Mouse (Mus musculus): ENCODE results near the gene Trappc6a. TPM values are rescaled to one million over a fixed set of nuclear protein-coding genes. Genes with fewer than 3 reads are reported as not detected.

Gene Trappc6a
- polyA plus RNA-seq, 1 experiment from 2014 or later = 41.4 TPM

DNA sequence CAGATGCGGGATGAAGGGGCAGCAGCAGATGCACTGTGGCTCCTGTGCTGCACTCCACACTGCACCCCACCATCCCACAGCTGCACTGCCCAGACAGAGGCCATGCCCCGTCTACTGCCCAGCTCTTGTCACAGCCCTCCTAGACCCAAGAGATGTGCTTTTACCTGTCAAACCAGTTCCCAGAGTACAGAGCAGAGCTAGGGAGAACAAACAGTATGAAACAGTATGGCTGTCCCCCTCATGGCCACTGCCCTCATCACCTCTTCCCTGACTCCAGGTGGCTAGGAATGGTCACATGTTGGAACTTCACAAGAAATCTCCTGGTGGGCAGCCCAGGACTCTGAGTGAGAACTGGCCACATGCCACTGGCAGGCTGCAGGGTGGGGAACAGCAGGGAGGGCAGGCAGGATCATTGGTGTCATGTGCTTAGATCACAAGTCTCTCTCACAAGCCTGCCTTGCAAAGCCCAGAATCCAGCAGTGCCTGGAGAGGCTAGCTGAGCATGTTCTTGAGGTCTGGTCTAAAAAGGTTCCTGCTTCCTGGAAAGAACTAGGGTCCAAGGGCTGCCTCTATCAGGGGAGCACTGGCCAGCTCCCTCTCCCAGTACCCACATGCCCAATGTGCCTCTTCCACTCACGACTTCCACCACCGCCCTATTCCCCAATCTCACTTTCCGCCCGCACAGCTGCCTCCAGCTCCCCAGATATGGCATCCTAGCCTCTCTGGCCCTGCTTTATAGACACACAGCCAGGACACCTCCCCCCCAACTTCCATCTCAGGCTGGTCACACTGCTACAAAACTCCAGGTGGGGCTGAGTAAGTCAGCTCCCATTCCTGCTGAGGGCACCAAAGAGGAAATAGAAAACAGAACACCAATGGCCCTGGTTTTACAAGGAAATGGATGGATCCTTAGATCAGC is 50.0 kb downstream of the Trappc6a start:
- 91% methylated on average over 6 of the region's 6 CpGs for WGBS
- H3K9ac ChIP-seq = no peak overlapping the region
- H3K36me3 ChIP-seq = no peaks in the 10 kb centered on the region
- no peak overlapping the region for H3K4me3 ChIP-seq
- no peaks in the 10 kb centered on the region for H3K9me3 ChIP-seq
- H3K4me1 ChIP-seq (replicated peaks) = peaks cover 59% of the 10 kb centered on the region
- H3K4me2 ChIP-seq = peak overlapping the region; percentile 95; the same call in 1 of the 2 replicates
- H3K27me3 ChIP-seq = no peaks in the 10 kb centered on the region
- H3K27ac ChIP-seq (replicated peaks) = no peak overlapping the region
- no peak for ATAC-seq (ENCODE audit: low FRiP score, low read depth)

DNA sequence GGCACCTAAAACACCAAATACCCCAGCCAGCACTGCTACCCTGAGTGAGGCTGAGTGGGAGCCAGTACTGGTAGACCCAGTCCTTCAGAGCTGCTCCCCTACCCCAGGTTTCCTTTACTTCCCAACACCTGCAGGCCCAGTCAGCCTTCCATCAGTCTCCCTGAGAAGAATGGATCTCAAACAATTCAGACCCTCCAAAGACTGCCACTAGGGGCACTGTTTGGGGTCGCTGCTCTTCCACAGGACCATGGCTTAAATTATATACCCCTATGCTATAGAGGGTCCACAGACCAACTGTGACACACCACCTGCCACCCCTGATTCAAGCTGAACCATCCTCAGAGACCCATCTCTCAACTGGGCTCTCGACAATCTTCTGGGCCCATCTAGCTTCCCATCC is 50.8 kb downstream of the Trappc6a start:
- 44% methylated on average over 2 of the region's 2 CpGs for WGBS
- Histone ChIP-seq H3K27me3 (no peaks in the 10 kb centered on the region), H3K4me3 (no peak overlapping the region), H3K27ac (replicated peaks) (no peak overlapping the region), H3K9me3 (no peaks in the 10 kb centered on the region), H3K4me2 (peak overlapping the region; percentile 95), H3K36me3 (peaks cover under 1% of the 10 kb centered on the region), H3K4me1 (replicated peaks) (peaks cover 63% of the 10 kb centered on the region), H3K9ac (no peak overlapping the region)
- no peak for ATAC-seq (ENCODE audit: low FRiP score, low read depth)

DNA sequence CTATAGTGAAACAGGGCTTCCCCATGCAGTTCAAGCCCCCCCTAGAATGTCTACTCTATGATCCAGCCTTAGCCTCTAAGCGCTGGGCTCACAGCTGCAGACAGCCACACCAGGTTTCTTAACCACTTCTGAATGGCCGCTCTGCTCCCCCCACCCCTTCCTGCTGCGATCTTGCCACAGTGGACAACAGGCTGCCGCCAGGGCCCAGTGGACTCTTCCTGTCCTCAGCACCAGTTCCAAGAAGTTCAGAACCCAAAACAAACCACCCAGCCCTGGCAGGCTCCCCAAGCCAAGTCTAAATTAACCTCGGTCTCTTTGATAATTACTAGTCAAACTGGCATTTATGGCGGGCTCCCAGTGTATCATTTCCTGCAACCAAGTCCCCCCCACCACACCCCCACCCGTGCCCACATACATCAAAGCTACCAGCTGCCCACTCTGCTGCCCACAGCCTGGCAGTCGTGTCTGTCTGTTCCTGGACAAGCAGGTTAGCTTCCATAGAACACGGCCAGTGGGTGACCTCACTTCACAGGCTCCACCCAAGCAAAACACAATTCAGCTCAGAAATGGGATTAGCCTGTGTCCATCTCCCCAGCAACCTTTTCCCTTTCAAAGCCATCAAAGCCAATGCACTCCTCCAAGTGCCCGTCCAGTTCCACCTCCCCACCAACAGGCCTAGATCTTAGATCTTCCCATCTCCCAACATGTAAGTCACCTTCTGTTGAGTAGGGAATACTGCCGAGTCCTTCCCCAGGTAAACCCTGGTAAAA is 52.5 kb downstream of the Trappc6a start:
- ATAC-seq (ENCODE audit: low FRiP score, low read depth) = no peak
- H3K27me3 ChIP-seq = no peaks in the 10 kb centered on the region
- peaks cover 16% of the 10 kb centered on the region for H3K36me3 ChIP-seq
- H3K27ac ChIP-seq (replicated peaks) = peak overlapping the region; percentile 92; the same call in 1 of the 2 replicates
- peak overlapping the region; percentile 95 for H3K4me2 ChIP-seq
- H3K9me3 ChIP-seq = no peaks in the 10 kb centered on the region
- peak overlapping the region; percentile 79 for H3K4me3 ChIP-seq
- 26% methylated on average over 11 of the region's 11 CpGs for WGBS
- H3K4me1 ChIP-seq (replicated peaks) = peaks cover 59% of the 10 kb centered on the region
- peak overlapping the region; percentile 87 for H3K9ac ChIP-seq

DNA sequence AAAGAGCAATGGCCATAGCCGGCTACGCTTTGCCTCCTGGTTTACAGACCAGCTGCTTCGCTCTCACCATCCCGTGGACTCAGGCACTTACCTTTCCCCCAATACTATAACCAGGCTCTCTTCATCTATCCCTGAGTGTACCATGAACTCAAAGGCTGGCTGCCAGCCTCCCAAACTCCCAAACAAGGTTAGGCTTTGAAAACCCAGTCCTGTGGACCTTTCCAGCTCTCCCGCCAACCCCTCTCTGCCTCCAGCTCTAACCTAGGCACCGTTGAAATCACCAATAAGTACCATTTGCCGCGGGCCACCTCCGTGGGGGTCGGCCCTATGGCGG is 53.2 kb downstream of the Trappc6a start:
- Histone ChIP-seq H3K4me3 (peak overlapping the region; percentile 79), H3K9me3 (no peaks in the 10 kb centered on the region), H3K9ac (peak overlapping the region; percentile 87), H3K36me3 (peaks cover 16% of the 10 kb centered on the region), H3K27ac (replicated peaks) (peak overlapping the region; percentile 92), H3K4me1 (replicated peaks) (peaks cover 59% of the 10 kb centered on the region), H3K27me3 (no peaks in the 10 kb centered on the region), H3K4me2 (peak overlapping the region; percentile 95)
- ATAC-seq (ENCODE audit: low FRiP score, low read depth) = no peak; the same call in 1 of the 2 replicates
- WGBS = under 1% methylated on average over 11 of the region's 11 CpGs

DNA sequence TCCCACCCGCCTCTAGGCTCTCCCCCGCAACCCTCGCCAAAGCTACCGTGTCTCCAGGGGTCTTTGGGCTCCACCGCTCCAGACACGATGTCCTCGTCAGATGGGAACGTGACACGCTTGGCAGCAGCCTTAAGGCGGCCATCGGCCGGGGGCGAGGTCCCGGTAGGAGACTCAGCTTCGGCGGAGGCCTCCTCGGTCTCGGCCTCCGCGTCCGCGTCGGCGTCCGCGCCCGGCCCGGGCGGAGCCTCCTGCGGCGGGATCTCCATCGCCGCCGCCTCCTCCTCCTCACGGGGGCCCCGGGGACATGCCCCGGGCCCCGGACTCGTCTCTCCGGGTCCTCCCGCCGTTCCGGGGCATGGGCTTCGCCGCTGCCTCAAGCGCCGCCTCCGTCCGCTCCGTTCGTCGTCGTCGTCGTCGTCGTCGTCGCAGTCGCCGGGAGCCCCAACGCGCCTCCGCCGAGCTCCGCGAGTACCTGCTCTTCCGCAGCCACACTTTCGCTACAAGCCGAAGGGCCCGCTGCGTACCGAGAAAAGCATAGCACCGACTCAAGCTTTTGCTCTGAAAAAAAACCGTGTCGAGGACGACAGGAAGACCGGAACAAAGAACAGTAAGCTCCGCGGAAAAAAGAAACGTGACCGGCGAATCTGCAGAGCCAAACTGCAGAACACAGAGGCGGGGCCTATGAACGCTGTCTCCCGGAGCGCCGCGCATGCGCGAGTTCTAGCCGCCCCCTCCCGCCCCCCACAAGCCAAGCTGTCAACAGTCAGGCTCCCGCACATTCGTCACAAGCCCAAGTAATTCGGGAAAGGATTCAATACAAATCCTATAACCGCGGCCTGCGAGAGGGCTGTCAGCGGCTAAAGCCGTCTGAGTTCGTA is 53.8 kb downstream of the Trappc6a start:
- peak overlapping the region; percentile 92 for H3K27ac ChIP-seq (replicated peaks)
- peaks cover 16% of the 10 kb centered on the region for H3K36me3 ChIP-seq
- ATAC-seq (ENCODE audit: low FRiP score, low read depth) = peak; percentile 91
- H3K9ac ChIP-seq = peak overlapping the region; percentile 87
- H3K4me1 ChIP-seq (replicated peaks) = peaks cover 53% of the 10 kb centered on the region
- no peaks in the 10 kb centered on the region for H3K27me3 ChIP-seq
- peak overlapping the region; percentile 95 for H3K4me2 ChIP-seq
- H3K4me3 ChIP-seq = peak overlapping the region; percentile 79
- WGBS = under 1% methylated on average over 102 of the region's 102 CpGs
- no peaks in the 10 kb centered on the region for H3K9me3 ChIP-seq

DNA sequence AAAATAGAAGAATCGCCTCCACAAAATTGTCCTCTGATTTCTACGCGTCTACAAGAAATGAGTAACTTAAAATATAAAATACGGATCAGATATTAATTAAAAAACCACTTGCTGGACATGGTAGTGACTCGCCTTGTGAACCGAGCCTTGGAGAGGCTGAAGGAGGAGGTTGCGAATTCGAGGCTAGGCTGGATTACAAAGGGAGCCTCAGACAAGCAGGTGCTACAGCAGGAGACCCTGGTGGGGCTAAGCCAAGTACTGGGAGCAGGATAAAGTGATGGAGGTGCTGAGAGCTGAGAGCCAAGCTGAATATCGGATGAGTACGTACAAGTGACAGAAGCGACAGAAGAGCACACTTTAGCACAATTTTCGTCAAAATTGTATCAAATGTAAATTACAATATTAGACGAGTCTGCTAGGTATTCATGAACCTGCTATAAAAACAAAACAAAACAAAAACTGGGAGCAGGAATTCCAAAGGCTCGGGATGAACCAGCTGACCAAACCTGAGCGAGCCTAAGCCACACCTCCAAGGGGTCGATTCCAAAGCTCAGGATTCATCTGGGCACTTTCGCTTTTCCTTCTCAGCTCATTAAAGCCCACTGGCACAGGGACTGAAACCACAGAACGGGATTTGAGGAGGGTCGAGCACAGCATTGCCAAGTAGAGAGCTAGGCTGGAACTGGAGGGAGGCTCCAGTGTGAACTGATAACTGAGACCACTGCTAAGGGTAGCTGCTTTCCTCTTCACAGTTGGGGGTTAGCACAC is 54.6 kb downstream of the Trappc6a start, which contains the start of gene Ppp1r37:
Gene Ppp1r37, minus strand, starts transcription at position 434 of the 768 bp plus-strand sequence.
- Histone ChIP-seq H3K27me3 (no peaks in the 10 kb centered on the region), H3K4me1 (replicated peaks) (peaks cover 46% of the 10 kb centered on the region), H3K9ac (peak within 1 kb of the TSS; percentile 87), H3K4me3 (peak within 1 kb of the TSS; percentile 79), H3K36me3 (peaks cover 16% of the 10 kb centered on the region), H3K9me3 (no peaks in the 10 kb centered on the region), H3K4me2 (peak within 1 kb of the TSS; percentile 95), H3K27ac (replicated peaks) (peak within 1 kb of the TSS; percentile 92)
- WGBS = 1% methylated on average over 19 of the region's 19 CpGs
- ATAC-seq (ENCODE audit: low FRiP score, low read depth) = peak; percentile 31; the same call in 1 of the 2 replicates

DNA sequence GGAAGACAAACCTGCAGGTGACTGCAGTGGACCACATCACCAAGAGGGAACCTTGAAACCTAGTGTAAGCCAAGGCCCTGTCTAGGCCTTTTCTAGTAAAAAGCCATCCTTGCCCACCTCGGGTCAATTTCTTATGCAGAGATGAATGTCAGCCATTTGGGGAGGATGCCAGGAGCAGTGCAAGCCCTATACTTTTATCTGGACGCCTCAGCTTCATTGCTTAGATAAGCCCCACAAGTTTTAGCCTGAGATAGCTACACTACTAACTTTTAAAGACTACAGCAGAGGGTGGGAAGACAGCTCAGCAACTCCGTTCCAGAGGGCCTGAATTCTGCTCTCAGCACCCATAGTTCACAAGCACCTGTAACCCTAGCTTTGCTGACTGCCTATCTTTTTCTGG is 55.7 kb downstream of the Trappc6a start:
- 88% methylated on average over 3 of the region's 3 CpGs for WGBS
- Histone ChIP-seq H3K36me3 (peaks cover 16% of the 10 kb centered on the region), H3K27ac (replicated peaks) (no peak overlapping the region), H3K27me3 (no peaks in the 10 kb centered on the region), H3K4me3 (no peak overlapping the region), H3K9ac (no peak overlapping the region), H3K4me2 (no peak overlapping the region), H3K9me3 (no peaks in the 10 kb centered on the region), H3K4me1 (replicated peaks) (peaks cover 35% of the 10 kb centered on the region)
- ATAC-seq (ENCODE audit: low FRiP score, low read depth) = no peak

DNA sequence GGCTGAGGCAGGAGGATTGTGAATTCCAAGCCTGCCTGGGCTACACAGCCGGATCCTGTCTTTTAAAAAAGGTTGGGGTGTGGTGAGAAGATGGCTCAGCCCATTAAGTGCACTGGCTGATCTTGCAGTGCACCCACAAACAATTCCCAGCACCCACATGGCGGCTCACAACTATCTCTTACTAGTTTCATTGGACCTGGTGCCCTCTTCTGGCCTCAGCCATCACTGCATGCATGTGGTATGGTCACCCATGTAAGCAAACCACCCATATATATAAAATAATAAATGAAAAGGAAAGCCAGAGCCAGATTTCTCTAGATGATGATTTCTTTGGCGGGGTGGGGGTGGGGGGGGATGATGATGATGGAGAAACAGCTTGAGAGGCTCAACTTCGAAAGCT is 56.3 kb downstream of the Trappc6a start:
- Histone ChIP-seq H3K9me3 (no peaks in the 10 kb centered on the region), H3K4me3 (no peak overlapping the region), H3K9ac (no peak overlapping the region), H3K4me1 (replicated peaks) (peaks cover 29% of the 10 kb centered on the region), H3K27me3 (no peaks in the 10 kb centered on the region), H3K27ac (replicated peaks) (no peak overlapping the region), H3K36me3 (peaks cover 16% of the 10 kb centered on the region), H3K4me2 (no peak overlapping the region)
- WGBS = 87% methylated on average over 4 of the region's 4 CpGs
- no peak for ATAC-seq (ENCODE audit: low FRiP score, low read depth)

Other genes starting within 250 kb of the Trappc6a start
- 41.5 and 42.1 TPM in 2 replicates for gene Vasp, start 236.6 kb upstream of the Trappc6a start, polyA plus RNA-seq (2015; fragmentation: Nextera tagmentation; extraction: Ambion mirVana)
- gene Ppm1n, start 228.3 kb upstream of the Trappc6a start, polyA plus RNA-seq (2015; fragmentation: Nextera tagmentation; extraction: Ambion mirVana) = 0.96 and 1.2 TPM in 2 replicates
- gene Rtn2, start 225.8 kb upstream of the Trappc6a start, polyA plus RNA-seq (2015; fragmentation: Nextera tagmentation; extraction: Ambion mirVana) = 112 and 130 TPM in 2 replicates
- gene Fosb, start 198.3 kb upstream of the Trappc6a start, polyA plus RNA-seq (2015; fragmentation: Nextera tagmentation; extraction: Ambion mirVana) = 0.08 and 0.14 TPM in 2 replicates
- 84.8 and 88.9 TPM in 2 replicates for gene Ercc1, start 163.6 kb upstream of the Trappc6a start, polyA plus RNA-seq (2015; fragmentation: Nextera tagmentation; extraction: Ambion mirVana)
- 21.2 and 22.5 TPM in 2 replicates for gene Cd3eap, start 148.9 kb upstream of the Trappc6a start, polyA plus RNA-seq (2015; fragmentation: Nextera tagmentation; extraction: Ambion mirVana)
- 2.6 and 3.0 TPM in 2 replicates for gene Ppp1r13l, start 148.6 kb upstream of the Trappc6a start, polyA plus RNA-seq (2015; fragmentation: Nextera tagmentation; extraction: Ambion mirVana)
- 23.8 and 24.4 TPM in 2 replicates for gene Ercc2, start 126.4 kb upstream of the Trappc6a start, polyA plus RNA-seq (2015; fragmentation: Nextera tagmentation; extraction: Ambion mirVana)
- 1.2 and 2.1 TPM in 2 replicates for gene Klc3, start 104.3 kb upstream of the Trappc6a start, polyA plus RNA-seq (2015; fragmentation: Nextera tagmentation; extraction: Ambion mirVana)
- gene Ckm, start 103.6 kb upstream of the Trappc6a start, polyA plus RNA-seq (2015; fragmentation: Nextera tagmentation; extraction: Ambion mirVana) = 0.23 and 1.4 TPM in 2 replicates
- gene Mark4, start 49.6 kb upstream of the Trappc6a start, polyA plus RNA-seq (2015; fragmentation: Nextera tagmentation; extraction: Ambion mirVana) = 18.4 and 18.7 TPM in 2 replicates
- 0.76 and 0.82 TPM in 2 replicates for gene Exoc3l2, start 45.1 kb upstream of the Trappc6a start, polyA plus RNA-seq (2015; fragmentation: Nextera tagmentation; extraction: Ambion mirVana)
- gene Bloc1s3, start within 50 bp of the Trappc6a start, polyA plus RNA-seq (2015; fragmentation: Nextera tagmentation; extraction: Ambion mirVana) = 4.5 and 4.8 TPM in 2 replicates
- 1.1 and 1.2 TPM in 2 replicates for gene Nkpd1, start 9.4 kb downstream of the Trappc6a start, polyA plus RNA-seq (2015; fragmentation: Nextera tagmentation; extraction: Ambion mirVana)
- 42.5 and 46.6 TPM in 2 replicates for gene Ppp1r37, start 54.7 kb downstream of the Trappc6a start, polyA plus RNA-seq (2015; fragmentation: Nextera tagmentation; extraction: Ambion mirVana)
- gene Zfp296, start 68.9 kb downstream of the Trappc6a start, polyA plus RNA-seq (2015; fragmentation: Nextera tagmentation; extraction: Ambion mirVana) = 0.19 and 0.47 TPM in 2 replicates
- 152 TPM in 2 replicates for gene Gemin7, start 69.2 kb downstream of the Trappc6a start, polyA plus RNA-seq (2015; fragmentation: Nextera tagmentation; extraction: Ambion mirVana)
- 56.0 and 60.7 TPM in 2 replicates for gene Clasrp, start 96.1 kb downstream of the Trappc6a start, polyA plus RNA-seq (2015; fragmentation: Nextera tagmentation; extraction: Ambion mirVana)
- gene Relb, start 121.0 kb downstream of the Trappc6a start, polyA plus RNA-seq (2015; fragmentation: Nextera tagmentation; extraction: Ambion mirVana) = 7.0 and 7.2 TPM in 2 replicates
- gene Clptm1, start 156.6 kb downstream of the Trappc6a start, polyA plus RNA-seq (2015; fragmentation: Nextera tagmentation; extraction: Ambion mirVana) = 134 and 143 TPM in 2 replicates
- gene Apoc2, start 169.5 kb downstream of the Trappc6a start, polyA plus RNA-seq (2015; fragmentation: Nextera tagmentation; extraction: Ambion mirVana) = 0.58 and 1.1 TPM in 2 replicates
- gene Gm44805, start 173.0 kb downstream of the Trappc6a start, polyA plus RNA-seq (2015; fragmentation: Nextera tagmentation; extraction: Ambion mirVana) = not detected in 2 replicates
- not detected in 2 replicates for gene Apoc4, start 173.1 kb downstream of the Trappc6a start, polyA plus RNA-seq (2015; fragmentation: Nextera tagmentation; extraction: Ambion mirVana)
- gene Apoc1, start 184.3 kb downstream of the Trappc6a start, polyA plus RNA-seq (2015; fragmentation: Nextera tagmentation; extraction: Ambion mirVana) = 1.9 and 2.3 TPM in 2 replicates
- 624 and 744 TPM in 2 replicates for gene Apoe, start 190.8 kb downstream of the Trappc6a start, polyA plus RNA-seq (2015; fragmentation: Nextera tagmentation; extraction: Ambion mirVana)
- gene Tomm40, start 207.0 kb downstream of the Trappc6a start, polyA plus RNA-seq (2015; fragmentation: Nextera tagmentation; extraction: Ambion mirVana) = 155 and 158 TPM in 2 replicates
- 58.9 and 60.4 TPM in 2 replicates for gene Nectin2, start 242.1 kb downstream of the Trappc6a start, polyA plus RNA-seq (2015; fragmentation: Nextera tagmentation; extraction: Ambion mirVana)

All from hindbrain, embryonic 15.5 days (tissue).